Mouse (Mus musculus): Measurements from ENCODE around the gene Ints1. TPM values are rescaled to one million over a fixed set of nuclear protein-coding genes. Genes with fewer than 3 reads are reported as not detected.

The Ints1 gene
- polyA plus RNA-seq (2017; shearing (Covaris generic)) = 43.8 TPM

DNA sequence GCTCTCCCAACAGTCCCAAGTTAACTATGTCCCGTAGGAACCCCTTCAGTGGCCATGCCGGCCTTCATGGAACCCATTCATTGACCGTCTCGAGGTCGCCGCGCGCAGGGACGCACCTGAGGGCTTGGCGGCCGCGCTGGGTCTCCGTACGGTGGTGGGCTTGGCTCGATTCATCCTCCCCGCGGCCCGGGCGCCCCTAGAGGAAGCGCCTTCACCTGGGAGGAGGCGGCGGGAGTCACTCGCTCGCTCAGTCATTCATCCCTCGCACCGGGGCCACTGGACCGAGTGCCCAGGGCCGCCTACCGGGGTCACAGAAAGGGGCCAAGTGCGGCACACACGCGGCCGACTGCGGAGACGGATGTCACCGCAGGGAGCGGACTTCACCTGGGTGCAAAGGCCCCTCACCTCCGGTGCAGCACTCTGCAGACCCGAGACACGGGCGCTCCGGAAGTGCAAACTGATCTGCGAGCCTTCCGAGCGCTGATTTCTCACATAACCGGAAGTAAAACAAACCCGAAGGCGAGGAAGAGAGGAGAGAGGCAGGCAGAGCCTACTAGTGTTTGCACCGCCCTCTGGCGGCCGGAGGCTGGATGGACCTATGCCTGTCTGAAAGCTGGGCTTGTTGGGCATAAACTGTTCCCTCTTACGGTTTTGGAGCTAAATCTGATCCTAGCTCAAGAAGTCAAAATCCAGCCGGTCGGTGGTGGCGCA lies at the start of gene Ints1:
Gene Ints1 (minus strand): TSS at position 459 of the 711 bp plus-strand sequence.

DNA sequence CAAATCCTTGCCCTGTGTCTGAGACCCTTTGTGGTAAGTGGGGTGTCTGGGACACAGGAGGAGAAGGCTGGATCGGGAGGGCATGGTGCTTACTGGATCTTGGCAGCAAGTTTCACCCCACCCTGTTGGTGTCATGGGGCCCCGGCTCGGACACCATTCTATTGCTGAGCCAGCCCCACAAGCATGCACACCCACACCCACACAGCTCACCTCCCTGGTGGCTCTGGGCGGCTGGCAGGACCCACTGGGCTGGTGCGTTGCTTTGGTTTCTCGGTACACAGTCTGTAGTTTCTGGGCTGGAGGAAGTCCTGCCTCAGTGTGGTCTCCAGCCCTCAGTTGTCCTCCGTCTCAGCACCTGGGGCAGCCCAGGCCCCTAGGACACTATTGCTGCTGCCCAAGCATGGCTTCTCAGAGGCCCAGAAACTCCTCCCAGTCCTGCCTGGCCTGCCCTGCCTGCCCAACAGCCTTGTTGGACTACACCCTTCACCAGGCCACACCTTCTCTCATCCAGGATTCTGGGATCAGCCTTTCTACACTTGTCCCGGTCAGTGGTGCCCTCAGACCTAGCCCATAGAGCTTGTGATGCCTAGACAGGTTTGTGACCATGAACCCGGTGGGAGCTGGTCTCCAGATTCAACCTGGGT lies 44.2 kb upstream of the Ints1 start, which contains the start of gene Tmem184a:
Gene Tmem184a (minus strand): TSS at position 380 of the 644 bp plus-strand sequence.

DNA sequence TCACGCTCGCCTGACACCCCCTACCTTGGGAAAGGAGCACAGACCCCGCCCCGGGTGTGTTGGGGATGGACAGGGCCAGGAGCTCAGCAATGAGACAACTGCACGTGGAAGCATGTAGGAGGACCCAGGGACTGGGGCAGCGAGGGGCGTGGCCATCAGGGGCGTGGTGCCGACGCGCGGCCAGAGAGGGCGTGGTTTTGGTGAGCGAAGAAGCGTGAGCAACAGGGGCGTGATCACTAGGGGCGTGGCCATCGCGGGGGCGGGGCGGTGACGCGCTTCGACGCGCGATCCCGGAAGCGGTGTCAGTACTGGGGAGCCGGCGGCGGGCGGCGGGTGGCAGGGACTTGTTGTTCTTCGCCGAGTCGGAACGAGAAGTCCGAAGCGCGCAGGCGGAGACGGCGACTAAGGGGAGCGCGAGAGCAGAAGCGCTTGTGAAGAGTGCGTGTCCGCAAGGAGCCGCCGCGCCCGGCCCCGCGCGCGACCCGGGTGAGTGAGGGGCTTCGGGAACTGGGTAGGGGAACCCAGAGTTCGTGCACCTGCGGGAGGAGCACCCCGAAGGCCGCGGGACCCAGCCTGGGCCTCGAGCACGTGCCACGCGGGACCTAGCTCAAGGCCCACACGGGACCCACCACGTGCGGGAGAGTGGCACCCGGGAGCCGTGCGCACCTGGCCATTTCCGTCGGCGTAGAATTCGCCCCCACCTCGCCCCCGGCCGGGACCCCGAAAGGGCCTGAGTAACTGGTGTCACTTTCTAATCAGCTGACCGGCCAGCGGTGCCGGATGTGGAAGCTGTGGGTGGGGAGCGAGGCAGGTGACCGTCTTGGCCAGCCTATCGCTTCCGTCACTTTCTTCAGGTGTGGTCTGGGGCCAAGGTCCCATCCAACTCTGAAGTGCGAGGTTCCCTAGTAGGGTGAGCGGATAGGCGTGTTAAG lies 16.0 kb upstream of the Ints1 start, which contains the start of gene Mafk:
Gene Mafk (plus strand): TSS at position 287 of the 932 bp plus-strand sequence.

DNA sequence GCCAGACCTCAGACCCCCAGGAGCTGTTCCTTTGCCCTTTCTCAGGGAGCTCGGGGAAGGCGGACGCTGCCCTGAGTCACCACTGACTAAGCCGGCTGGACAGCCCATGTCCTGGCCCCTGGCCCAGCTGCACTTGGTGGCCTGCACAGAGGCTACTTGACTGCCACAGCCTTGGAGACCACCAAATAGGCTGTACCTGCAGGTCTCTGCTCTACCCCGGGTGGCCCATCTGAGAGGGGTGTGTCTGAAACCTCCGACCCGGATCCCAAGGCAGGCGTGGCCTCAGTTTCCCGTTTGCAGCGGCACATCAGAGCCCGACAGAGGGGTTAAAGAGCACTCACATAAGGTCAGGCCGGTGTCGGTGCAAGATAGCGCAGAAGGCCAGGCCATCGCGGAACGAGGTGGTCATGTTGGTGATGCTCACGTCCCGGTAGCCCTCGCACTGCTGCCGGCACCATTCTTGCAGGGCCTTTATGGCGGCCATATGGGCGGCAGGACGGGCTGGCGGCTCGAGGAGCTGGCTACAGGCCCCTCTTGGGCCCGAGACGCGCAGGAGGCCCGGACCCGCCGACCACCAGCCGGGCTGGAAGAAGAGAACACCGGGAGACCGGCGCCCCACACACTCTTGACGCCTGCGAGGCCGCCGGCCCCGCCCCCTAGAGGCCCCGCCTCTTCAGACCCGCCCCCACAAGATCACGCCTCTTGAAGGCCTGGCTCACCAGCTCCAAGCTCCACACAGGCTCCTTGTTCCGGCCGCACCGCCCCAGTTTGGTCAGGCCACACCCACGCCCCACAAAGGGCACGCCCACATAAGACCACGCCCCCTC lies 39.6 kb downstream of the Ints1 start, which contains the start of gene Micall2:
Gene Micall2 (minus strand): TSS at position 660 of the 827 bp plus-strand sequence.

Other genes starting within 250 kb of the Ints1 start
- 0.68 TPM for gene Uncx, start 232.2 kb downstream of the Ints1 start, polyA plus RNA-seq (2017; shearing (Covaris generic))
- not detected for gene Micall2, start 39.3 kb downstream of the Ints1 start, polyA plus RNA-seq (2017; shearing (Covaris generic))
- gene Mafk, start 15.8 kb upstream of the Ints1 start, polyA plus RNA-seq (2017; shearing (Covaris generic)) = 107 TPM
- not detected for gene Tmem184a, start 44.2 kb upstream of the Ints1 start, polyA plus RNA-seq (2017; shearing (Covaris generic))
- not detected for gene Gm26938, start 50.7 kb upstream of the Ints1 start, polyA plus RNA-seq (2017; shearing (Covaris generic))
- 19.9 TPM for gene Psmg3, start 51.2 kb upstream of the Ints1 start, polyA plus RNA-seq (2017; shearing (Covaris generic))
- gene Elfn1, start 132.3 kb upstream of the Ints1 start, polyA plus RNA-seq (2017; shearing (Covaris generic)) = not detected